Mouse (Mus musculus): ENCODE results near the gene Atp6v0a1. TPM values are rescaled to one million over a fixed set of nuclear protein-coding genes. Genes with fewer than 3 reads are reported as not detected.

The Atp6v0a1 gene
- total and polyA plus RNA-seq, 3 experiments, result 14.1 to 63.4 (median 36.1) TPM

- peaks cover 2% of the 10 kb centered on the region for H3K27me3 ChIP-seq (replicated peaks)
- in situ Hi-C loops (cut with MboI; ENCODE audit: low pct_ligation_motif_present, low pct_unique_long_range_greater_than_20kb, low sequenced_read_pairs), result no loop called here
- no peak for DNase-seq (ENCODE audit: extremely low read depth)
- peaks cover 8 to 29% of the 10 kb centered on the region in 2 experiments for H3K36me3 ChIP-seq (replicated peaks in 1 of 2; ENCODE audit: control insufficient read depth in 1 of 2, insufficient read depth in 1 of 2, low read length in 1 of 2)
- H3K4me2 ChIP-seq (ENCODE audit: insufficient read depth, low read depth, poor library complexity, severe bottlenecking), result no peak overlapping the region
- peaks cover 8 to 19% of the 10 kb centered on the region in 2 experiments for H3K4me1 ChIP-seq (ENCODE audit: control insufficient read depth in 1 of 2, insufficient read depth in 2 of 2)
- dilution Hi-C loops (cut with MboI; ENCODE audit: extremely low pct_ligation_motif_present, extremely low pct_unique_long_range_greater_than_20kb, low sequenced_read_pairs), result no loop called here
- H3K27ac ChIP-seq (ENCODE audit: insufficient read depth, low read depth), result no peak overlapping the region
- no peak overlapping the region for H3K9ac ChIP-seq (ENCODE audit: insufficient read depth, low read depth)
- TF ChIP-seq KAT2A (IDR thresholded peaks at IDR 0.05; ENCODE audit: insufficient replicate concordance, low read length) (no peak), ZKSCAN1 (IDR thresholded peaks at IDR 0.05; ENCODE audit: borderline replicate concordance, low read depth, low read length) (no peak)
- no peak overlapping the region for H3K4me3 ChIP-seq (replicated peaks in 1 of 3; ENCODE audit: low read depth in 2 of 3, low read length in 2 of 3, poor library complexity in 1 of 3)
- no peaks in the 10 kb centered on the region for H3K79me2 ChIP-seq (replicated peaks; ENCODE audit: control insufficient read depth, extremely low read depth, insufficient read depth, poor library complexity, severe bottlenecking)
- H3K9me3 ChIP-seq (replicated peaks; ENCODE audit: low read length), result no peaks in the 10 kb centered on the region
Measured at GRCm38 (mm10) chr11:101071810-101072428, 62.7 kb downstream of the Atp6v0a1 start.

- TF ChIP-seq MAX (IDR thresholded peaks at IDR 0.05; ENCODE audit: low read length) (no peak), CHD1 (IDR thresholded peaks at IDR 0.05; ENCODE audit: low read depth, low read length) (no peak), TBP (conservative IDR thresholded peaks at IDR 0.05; ENCODE audit: low read depth, low read length) (no peak), MAFK (IDR thresholded peaks at IDR 0.05; ENCODE audit: insufficient replicate concordance, low read length) (no peak)
- Histone ChIP-seq H3K9me3 (replicated peaks; ENCODE audit: low read length) (no peaks in the 10 kb centered on the region), H3K27ac (ENCODE audit: insufficient read depth, low read depth) (no peak within 1 kb of the TSS), H3K4me2 (ENCODE audit: insufficient read depth, low read depth, poor library complexity, severe bottlenecking) (no peak within 1 kb of the TSS), H3K27me3 (replicated peaks) (peaks cover 3% of the 10 kb centered on the region), H3K4me1 (ENCODE audit: control insufficient read depth in 1 of 2, insufficient read depth in 2 of 2) (peaks cover 0 to 7% of the 10 kb centered on the region in 2 experiments; a peak in 2 of 4 replicates), H3K9ac (ENCODE audit: insufficient read depth, low read depth) (no peak within 1 kb of the TSS), H3K79me2 (replicated peaks; ENCODE audit: control insufficient read depth, extremely low read depth, insufficient read depth, poor library complexity, severe bottlenecking) (0 out of 2 replicates have a peak, but pooled peaks cover 3% of the 10 kb centered on the region), H3K4me3 (replicated peaks in 1 of 3; ENCODE audit: low read depth in 2 of 3, low read length in 2 of 3, poor library complexity in 1 of 3) (no peak within 1 kb of the TSS), H3K36me3 (replicated peaks in 1 of 2; ENCODE audit: control insufficient read depth in 1 of 2, insufficient read depth in 1 of 2, low read length in 1 of 2) (peaks cover 8 to 25% of the 10 kb centered on the region in 2 experiments)
- no peak for DNase-seq (ENCODE audit: extremely low read depth)
- in situ Hi-C loops (cut with MboI; ENCODE audit: low pct_ligation_motif_present, low pct_unique_long_range_greater_than_20kb, low sequenced_read_pairs), result no loop called here
- dilution Hi-C loops (cut with MboI; ENCODE audit: extremely low pct_ligation_motif_present, extremely low pct_unique_long_range_greater_than_20kb, low sequenced_read_pairs), result no loop called here
Measured at GRCm38 (mm10) chr11:101078121-101078520, 68.9 kb downstream of the Atp6v0a1 start, which contains the start of gene Hsd17b1. TSS of gene Hsd17b1 (plus strand) at chr11:101078411.

DNA sequence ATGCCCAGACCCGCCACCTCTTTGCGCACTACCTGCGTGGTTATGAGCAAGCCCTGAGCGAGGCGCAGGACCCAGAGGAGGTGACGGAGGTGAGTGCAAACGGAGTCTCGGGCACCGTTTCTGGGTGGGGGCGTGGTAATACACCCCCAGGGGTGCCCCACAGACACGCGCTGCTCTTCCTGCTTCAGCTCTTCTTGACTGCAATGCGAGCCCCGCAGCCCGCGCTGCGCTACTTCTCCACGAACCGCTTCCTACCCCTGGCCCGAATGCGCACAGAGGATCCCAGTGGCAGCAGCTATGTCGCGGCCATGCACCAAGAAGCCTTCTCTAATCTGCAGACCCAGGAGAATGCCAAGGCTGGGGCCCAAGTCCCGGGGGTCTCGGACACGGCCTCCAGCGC lies 70.5 kb downstream of the Atp6v0a1 start:
- H3K9ac ChIP-seq (ENCODE audit: insufficient read depth, low read depth), result no peak overlapping the region
- no peak for DNase-seq (ENCODE audit: extremely low read depth)
- peaks cover 11 to 26% of the 10 kb centered on the region in 2 experiments for H3K36me3 ChIP-seq (replicated peaks in 1 of 2; ENCODE audit: control insufficient read depth in 1 of 2, insufficient read depth in 1 of 2, low read length in 1 of 2)
- H3K4me3 ChIP-seq (replicated peaks in 1 of 3; ENCODE audit: low read depth in 2 of 3, low read length in 2 of 3, poor library complexity in 1 of 3), result no peak overlapping the region
- H3K4me1 ChIP-seq (ENCODE audit: control insufficient read depth in 1 of 2, insufficient read depth in 2 of 2), result peaks cover 10 to 23% of the 10 kb centered on the region in 2 experiments
- H3K79me2 ChIP-seq (replicated peaks; ENCODE audit: control insufficient read depth, extremely low read depth, insufficient read depth, poor library complexity, severe bottlenecking), result peaks cover 14% of the 10 kb centered on the region; the same call in 1 of the 2 replicates
- H3K27me3 ChIP-seq (replicated peaks), result peaks cover 3% of the 10 kb centered on the region
- no peak overlapping the region for H3K27ac ChIP-seq (ENCODE audit: insufficient read depth, low read depth)
- in situ Hi-C loops (cut with MboI; ENCODE audit: low pct_ligation_motif_present, low pct_unique_long_range_greater_than_20kb, low sequenced_read_pairs) (loop anchor here (5.0 to 10.0 kb wide), 2 partner anchors 103 to 225 kb away; partner anchors contain the start of gene Becn1), dilution Hi-C loops (cut with MboI; ENCODE audit: extremely low pct_ligation_motif_present, extremely low pct_unique_long_range_greater_than_20kb, low sequenced_read_pairs) (no loop called here)
- TF ChIP-seq ZC3H11A (IDR thresholded peaks at IDR 0.05; ENCODE audit: low read depth, low read length) (no peak), GABPA (IDR thresholded peaks at IDR 0.05; ENCODE audit: insufficient replicate concordance, low read depth, low read length) (no peak), CHD2 (IDR thresholded peaks at IDR 0.05; ENCODE audit: low read length) (no peak), JUND (conservative IDR thresholded peaks at IDR 0.05; ENCODE audit: low read depth, low read length) (no peak), NELFE (IDR thresholded peaks at IDR 0.05; ENCODE audit: low read depth, low read length) (no peak), NRF1 (IDR thresholded peaks at IDR 0.05; ENCODE audit: low read depth, low read length) (no peak), RAD21 (IDR thresholded peaks at IDR 0.05; ENCODE audit: low read depth, low read length) (no peak), MXI1 (IDR thresholded peaks at IDR 0.05; ENCODE audit: low read depth, low read length) (no peak), USF2 (conservative IDR thresholded peaks at IDR 0.05; ENCODE audit: low read depth, low read length) (no peak), TBP (conservative IDR thresholded peaks at IDR 0.05; ENCODE audit: low read depth, low read length) (no peak), RCOR1 (conservative IDR thresholded peaks at IDR 0.05; ENCODE audit: low read depth, low read length) (no peak), HCFC1 (IDR thresholded peaks at IDR 0.05; ENCODE audit: low read depth, low read length) (no peak), ZNF384 (IDR thresholded peaks at IDR 0.05; ENCODE audit: low read depth, low read length) (no peak), CTCF (conservative IDR thresholded peaks at IDR 0.05 in 1 of 2, IDR thresholded peaks at IDR 0.05 in 1 of 2; ENCODE audit: low read depth in 2 of 2, low read length in 2 of 2) (no peak), POLR2A (IDR thresholded peaks at IDR 0.05; ENCODE audit: low read depth, low read length) (no peak), USF1 (IDR thresholded peaks at IDR 0.05; ENCODE audit: low read depth, low read length) (no peak), PAX5 (IDR thresholded peaks at IDR 0.05; ENCODE audit: low read length) (no peak), CHD1 (IDR thresholded peaks at IDR 0.05; ENCODE audit: low read depth, low read length) (no peak), ETS1 (conservative IDR thresholded peaks at IDR 0.05; ENCODE audit: low read depth, low read length) (no peak), E2F4 (IDR thresholded peaks at IDR 0.05; ENCODE audit: insufficient replicate concordance, low read depth, low read length) (no peak)
- H3K4me2 ChIP-seq (ENCODE audit: insufficient read depth, low read depth, poor library complexity, severe bottlenecking), result no peak overlapping the region
- no peaks in the 10 kb centered on the region for H3K9me3 ChIP-seq (replicated peaks; ENCODE audit: low read length)

All from CH12.LX (cell line).